Mouse (Mus musculus) lung, embryonic 16.5 days (tissue): Measurements from ENCODE around the gene 6030408B16Rik. TPM values are rescaled to one million over a fixed set of nuclear protein-coding genes. Genes with fewer than 3 reads are reported as not detected.
"Not testable (repeated sequence)": the region's sequence is repeated elsewhere in the genome, so short reads cannot be mapped to it uniquely, and the experiment has no call there.

Source experiments
- ATAC-seq: fragments of 200-750 bp; cut with Nextera tagmentation; 2 replicates; pipeline ENCODE4 v1.8.0; 2017; ENCODE audit warnings: low read depth, mild to moderate bottlenecking, moderate library complexity
- H3K27ac ChIP-seq: fragments of 300-500 bp; sonication (generic); 2 replicates; pipeline ENCODE4 v1.5.1; 2014; ENCODE audit warnings: mild to moderate bottlenecking, control low read depth, low read length
- H3K27me3 ChIP-seq: fragments of 300-500 bp; sonication (generic); 2 replicates; pipeline ENCODE4 v1.6.1; 2014; ENCODE audit warnings: low read depth, low read length, mixed read lengths; ENCODE audit not compliant: control insufficient read depth, insufficient read depth
- H3K36me3 ChIP-seq: fragments of 300-500 bp; sonication (generic); 2 replicates; pipeline ENCODE4 v1.6.1; 2014; ENCODE audit warnings: low read length; ENCODE audit not compliant: control insufficient read depth, insufficient read depth
- H3K4me1 ChIP-seq: fragments of 300-500 bp; sonication (generic); replicated peaks from 2 replicates; pipeline ENCODE4 v1.6.1; 2014; ENCODE audit warnings: low read length, mixed read lengths; ENCODE audit not compliant: control insufficient read depth, insufficient read depth
- H3K4me2 ChIP-seq: fragments of 300-500 bp; sonication (generic); 2 replicates; pipeline ENCODE4 v1.6.1; 2014; ENCODE audit warnings: low read depth, low read length, control low read depth
- H3K4me3 ChIP-seq: fragments of 300-500 bp; sonication (generic); 2 replicates; pipeline ENCODE4 v1.5.1; 2014; ENCODE audit warnings: mild to moderate bottlenecking, low read length, control low read depth
- H3K9ac ChIP-seq: fragments of 300-500 bp; sonication (generic); 2 replicates; pipeline ENCODE4 v1.6.1; 2014; ENCODE audit warnings: low read length, control low read depth
- H3K9me3 ChIP-seq: fragments of 300-500 bp; sonication (generic); 2 replicates; pipeline ENCODE4 v1.6.1; 2016; ENCODE audit warnings: low read length; ENCODE audit not compliant: control insufficient read depth
- WGBS: fragments of 180-500 bp; shearing (Covaris S2); extraction: QIAGEN DNeasy Blood & Tissue Kit; methylation state at CpG from one replicate; pipeline ENCODE4 v1.1.7; 2014; 5-methylcytosine and 5-hydroxymethylcytosine counted together
- polyA plus RNA-seq: library from polyadenylated mRNA; unstranded; fragments of >200 nt; fragmentation: Nextera tagmentation; extraction: Ambion mirVana; gene quantifications from 2 replicates; pipeline ENCODE4 v1.2.1, GENCODE M21; 2015

The 6030408B16Rik gene
- polyA plus RNA-seq, 1 experiment from 2014 or later, result 57.2 TPM

GRCm38 (mm10) chr15:101322640-101323039 is 29.6 kb downstream of the 6030408B16Rik start:
- no peaks in the 10 kb centered on the region for H3K27me3 ChIP-seq
- no peak overlapping the region for H3K9ac ChIP-seq
- no peak overlapping the region for H3K27ac ChIP-seq
- no peak overlapping the region for H3K4me2 ChIP-seq
- H3K9me3 ChIP-seq, result no peaks in the 10 kb centered on the region
- 78% methylated on average over 7 of the region's 7 CpGs for WGBS
- no peak overlapping the region for H3K4me3 ChIP-seq
- H3K4me1 ChIP-seq, result peaks cover 12% of the 10 kb centered on the region
- no peaks in the 10 kb centered on the region for H3K36me3 ChIP-seq
- ATAC-seq, result no peak

- H3K27ac ChIP-seq, result no peak overlapping the region
- no peak overlapping the region for H3K4me2 ChIP-seq
- no peaks in the 10 kb centered on the region for H3K36me3 ChIP-seq
- peaks cover 12% of the 10 kb centered on the region for H3K4me1 ChIP-seq
- 90% methylated on average over 5 of the region's 5 CpGs for WGBS
- H3K27me3 ChIP-seq, result no peaks in the 10 kb centered on the region
- no peak overlapping the region for H3K9ac ChIP-seq
- H3K9me3 ChIP-seq, result no peaks in the 10 kb centered on the region
- no peak overlapping the region for H3K4me3 ChIP-seq
- no peak for ATAC-seq
These were observed 30.5 kb downstream of the 6030408B16Rik start for GRCm38 (mm10) chr15:101323511-101323910.

GRCm38 (mm10) chr15:101324409-101324808 is 31.4 kb downstream of the 6030408B16Rik start:
- not testable (repeated sequence) for ATAC-seq, H3K9ac ChIP-seq, H3K27me3 ChIP-seq, H3K27ac ChIP-seq, H3K4me2 ChIP-seq, H3K9me3 ChIP-seq, H3K36me3 ChIP-seq, H3K4me3 ChIP-seq
- peaks cover 14% of the 10 kb centered on the region for H3K4me1 ChIP-seq

GRCm38 (mm10) chr15:101325991-101326534 is 33.1 kb downstream of the 6030408B16Rik start:
- ATAC-seq, result no peak
- no peaks in the 10 kb centered on the region for H3K9me3 ChIP-seq
- no peak overlapping the region for H3K27ac ChIP-seq
- H3K4me2 ChIP-seq, result no peak overlapping the region
- no peak overlapping the region for H3K9ac ChIP-seq
- H3K4me1 ChIP-seq, result peaks cover 13% of the 10 kb centered on the region
- WGBS, result 44% methylated on average over 10 of the region's 10 CpGs
- no peaks in the 10 kb centered on the region for H3K27me3 ChIP-seq
- no peaks in the 10 kb centered on the region for H3K36me3 ChIP-seq
- H3K4me3 ChIP-seq, result no peak overlapping the region

GRCm38 (mm10) chr15:101327282-101327681 is 34.3 kb downstream of the 6030408B16Rik start:
- 3% methylated on average over 6 of the region's 6 CpGs for WGBS
- Histone ChIP-seq H3K4me2 (no peak overlapping the region), H3K9me3 (no peaks in the 10 kb centered on the region), H3K27me3 (no peaks in the 10 kb centered on the region), H3K4me1 (peaks cover 19% of the 10 kb centered on the region), H3K4me3 (no peak overlapping the region), H3K36me3 (no peaks in the 10 kb centered on the region), H3K9ac (no peak overlapping the region), H3K27ac (peak overlapping the region; percentile 41)
- ATAC-seq, result peak; percentile 85

- Histone ChIP-seq H3K27ac (no peak overlapping the region), H3K4me3 (no peak overlapping the region), H3K4me2 (no peak overlapping the region), H3K27me3 (no peaks in the 10 kb centered on the region), H3K4me1 (peaks cover 28% of the 10 kb centered on the region), H3K9me3 (no peaks in the 10 kb centered on the region), H3K36me3 (no peaks in the 10 kb centered on the region), H3K9ac (peak overlapping the region; percentile 14; the same call in 1 of the 2 replicates)
- WGBS, result 50% methylated on average over 3 of the region's 3 CpGs
- ATAC-seq, result no peak
These were observed 36.0 kb downstream of the 6030408B16Rik start for GRCm38 (mm10) chr15:101328876-101329563.

- H3K4me1 ChIP-seq, result peaks cover 28% of the 10 kb centered on the region
- no peak for ATAC-seq
- no peak overlapping the region for H3K4me3 ChIP-seq
- no peaks in the 10 kb centered on the region for H3K27me3 ChIP-seq
- no peaks in the 10 kb centered on the region for H3K36me3 ChIP-seq
- H3K9ac ChIP-seq, result no peak overlapping the region
- H3K9me3 ChIP-seq, result no peaks in the 10 kb centered on the region
- WGBS, result 57% methylated on average over 3 of the region's 3 CpGs
- no peak overlapping the region for H3K27ac ChIP-seq
- H3K4me2 ChIP-seq, result no peak overlapping the region
These were observed 36.5 kb downstream of the 6030408B16Rik start for GRCm38 (mm10) chr15:101329564-101329892.

- Histone ChIP-seq H3K9ac (no peak overlapping the region), H3K4me2 (no peak overlapping the region), H3K4me1 (peaks cover 29% of the 10 kb centered on the region), H3K36me3 (no peaks in the 10 kb centered on the region), H3K27ac (no peak overlapping the region), H3K4me3 (no peak overlapping the region), H3K9me3 (no peaks in the 10 kb centered on the region), H3K27me3 (no peaks in the 10 kb centered on the region)
- 50% methylated on average over 4 of the region's 4 CpGs for WGBS
- ATAC-seq, result peak; percentile 10; the same call in 1 of the 2 replicates
These were observed 38.1 kb downstream of the 6030408B16Rik start for GRCm38 (mm10) chr15:101331090-101331489.

GRCm38 (mm10) chr15:101332370-101332769 is 39.4 kb downstream of the 6030408B16Rik start:
- Histone ChIP-seq H3K9ac (no peak overlapping the region; the same call in 1 of the 2 replicates), H3K27ac (peak overlapping the region; percentile 18; the same call in 1 of the 2 replicates), H3K4me2 (no peak overlapping the region), H3K4me3 (no peak overlapping the region), H3K27me3 (no peaks in the 10 kb centered on the region), H3K4me1 (peaks cover 32% of the 10 kb centered on the region), H3K36me3 (no peaks in the 10 kb centered on the region), H3K9me3 (no peaks in the 10 kb centered on the region)
- 52% methylated on average over 4 of the region's 4 CpGs for WGBS
- 0 out of 2 replicates have a peak, but pooled peaks have one; percentile 6 for ATAC-seq
